Mouse (Mus musculus) lung, postnatal 0 days (tissue): ENCODE measurements around the gene Sarnp. TPM values are rescaled to one million over a fixed set of nuclear protein-coding genes. Genes with fewer than 3 reads are reported as not detected.

ENCODE experiments used
- ATAC-seq: fragments of 200-750 bp; cut with Nextera tagmentation; 2 replicates; pipeline ENCODE4 v1.8.0; 2017; ENCODE audit warnings: moderate library complexity
- DNase-seq: peaks from one replicate; pipeline ENCODE4 v3.0.0-alpha.2; 2016; ENCODE audit warnings: low spot score
- H3K27ac ChIP-seq: fragments of 300-500 bp; sonication (generic); 2 replicates; pipeline ENCODE4 v1.5.1; 2014; ENCODE audit warnings: antibody characterized with exemption, mild to moderate bottlenecking, low read length, mixed read lengths
- H3K27me3 ChIP-seq: fragments of 300-500 bp; sonication (generic); replicated peaks from 2 replicates; pipeline ENCODE4 v1.6.1; 2014; ENCODE audit warnings: low read length, mixed read lengths; ENCODE audit not compliant: insufficient read depth
- H3K36me3 ChIP-seq: fragments of 300-500 bp; sonication (generic); 2 replicates; pipeline ENCODE4 v1.6.1; 2014; ENCODE audit warnings: low read length, mixed read lengths; ENCODE audit not compliant: insufficient read depth
- H3K4me1 ChIP-seq: fragments of 300-500 bp; sonication (generic); 2 replicates; pipeline ENCODE4 v1.6.1; 2014; ENCODE audit warnings: antibody characterized with exemption, low read depth, low read length, mixed read lengths; ENCODE audit not compliant: insufficient read depth
- H3K4me2 ChIP-seq: fragments of 300-500 bp; sonication (generic); replicated peaks from 2 replicates; pipeline ENCODE4 v1.6.1; 2014; ENCODE audit warnings: low read depth, mild to moderate bottlenecking, low read length, moderate library complexity, mixed read lengths
- H3K4me3 ChIP-seq: fragments of 300-500 bp; sonication (generic); 2 replicates; pipeline ENCODE4 v1.5.1; 2014; ENCODE audit warnings: low read depth, low read length
- H3K9ac ChIP-seq: fragments of 300-500 bp; sonication (generic); replicated peaks from 2 replicates; pipeline ENCODE4 v1.6.1; 2014; ENCODE audit warnings: low read depth, mild to moderate bottlenecking
- H3K9me3 ChIP-seq: fragments of 300-500 bp; sonication (generic); 2 replicates; pipeline ENCODE4 v1.6.1; 2016; ENCODE audit warnings: low read length, mixed read lengths
- CTCF ChIP-seq: IDR thresholded peaks from 2 replicates; pipeline ENCODE4 v1.5.1; 2016; ENCODE audit warnings: antibody characterized with exemption, mild to moderate bottlenecking
- EP300 ChIP-seq: IDR thresholded peaks from 2 replicates; pipeline ENCODE4 v1.6.1; 2016; ENCODE audit warnings: antibody characterized with exemption, mild to moderate bottlenecking, control low read depth
- WGBS: fragments of 180-500 bp; shearing (Covaris S2); extraction: QIAGEN DNeasy Blood & Tissue Kit; methylation state at CpG from one replicate; pipeline ENCODE4 v1.1.7; 2014; 5-methylcytosine and 5-hydroxymethylcytosine counted together
- polyA plus RNA-seq: library from polyadenylated mRNA; unstranded; fragments of >200 nt; fragmentation: Nextera tagmentation; extraction: Ambion mirVana; gene quantifications from 2 replicates; pipeline ENCODE4 v1.2.1, GENCODE M21; 2015

The Sarnp gene
- 113 and 119 TPM in 2 replicates for polyA plus RNA-seq

- Histone ChIP-seq H3K4me1 (no peaks in the 10 kb centered on the region), H3K9me3 (no peaks in the 10 kb centered on the region), H3K27me3 (no peaks in the 10 kb centered on the region), H3K27ac (no peak within 1 kb of the TSS), H3K9ac (no peak within 1 kb of the TSS), H3K4me2 (no peak within 1 kb of the TSS), H3K4me3 (no peak within 1 kb of the TSS), H3K36me3 (peaks cover 24% of the 10 kb centered on the region; the same call in 1 of the 2 replicates)
- DNase-seq (no peak), ATAC-seq (no peak)
- 82% methylated on average over 13 of the region's 13 CpGs for WGBS
- TF ChIP-seq CTCF (no peak), EP300 (no peak)
Measured at GRCm38 (mm10) chr10:128817033-128817432, at the start of gene Sarnp. Gene Sarnp, plus strand, starts transcription at chr10:128817333.

- no peaks in the 10 kb centered on the region for H3K27me3 ChIP-seq
- peak; percentile 61 for TF ChIP-seq CTCF
- no peak for TF ChIP-seq EP300
- H3K27ac ChIP-seq: no peak overlapping the region
- H3K9ac ChIP-seq: no peak overlapping the region
- H3K4me3 ChIP-seq: no peak overlapping the region
- WGBS: 76% methylated on average over 2 of the region's 2 CpGs
- DNase-seq (peak; percentile 33), ATAC-seq (no peak)
- H3K4me1 ChIP-seq: no peaks in the 10 kb centered on the region
- no peaks in the 10 kb centered on the region for H3K36me3 ChIP-seq
- no peaks in the 10 kb centered on the region for H3K9me3 ChIP-seq
- no peak overlapping the region for H3K4me2 ChIP-seq
Measured at GRCm38 (mm10) chr10:128772895-128773294, 44.2 kb upstream of the Sarnp start.

- H3K27ac ChIP-seq: no peak overlapping the region
- DNase-seq (peak; percentile 44), ATAC-seq (no peak)
- 32% methylated on average over 5 of the region's 5 CpGs for WGBS
- TF ChIP-seq EP300: no peak
- peak; percentile 66 for TF ChIP-seq CTCF
- H3K4me3 ChIP-seq: no peak overlapping the region
- no peak overlapping the region for H3K9ac ChIP-seq
- H3K27me3 ChIP-seq: no peaks in the 10 kb centered on the region
- no peaks in the 10 kb centered on the region for H3K36me3 ChIP-seq
- no peaks in the 10 kb centered on the region for H3K9me3 ChIP-seq
- H3K4me1 ChIP-seq: peaks cover 4% of the 10 kb centered on the region; the same call in 1 of the 2 replicates
- H3K4me2 ChIP-seq: no peak overlapping the region
Measured at GRCm38 (mm10) chr10:128773685-128774084, 43.4 kb upstream of the Sarnp start.

- Histone ChIP-seq H3K9me3 (no peaks in the 10 kb centered on the region), H3K4me3 (no peak overlapping the region), H3K36me3 (no peaks in the 10 kb centered on the region), H3K4me2 (peak overlapping the region; percentile 19; the same call in 1 of the 2 replicates), H3K9ac (0 out of 2 replicates have a peak overlapping the region, but pooled peaks have one; percentile 19), H3K27me3 (no peaks in the 10 kb centered on the region), H3K4me1 (peaks cover 7% of the 10 kb centered on the region; the same call in 1 of the 2 replicates), H3K27ac (peak overlapping the region; percentile 97)
- ATAC-seq (no peak), DNase-seq (no peak)
- 87% methylated on average over 2 of the region's 2 CpGs for WGBS
- TF ChIP-seq CTCF: no peak
- no peak for TF ChIP-seq EP300
Measured at GRCm38 (mm10) chr10:128778441-128778840, 38.7 kb upstream of the Sarnp start.

GRCm38 (mm10) chr10:128779011-128779795, 37.9 kb upstream of the Sarnp start:
- Histone ChIP-seq H3K27me3 (no peaks in the 10 kb centered on the region), H3K36me3 (no peaks in the 10 kb centered on the region), H3K9me3 (no peaks in the 10 kb centered on the region), H3K4me3 (no peak overlapping the region), H3K27ac (peak overlapping the region; percentile 97), H3K9ac (0 out of 2 replicates have a peak overlapping the region, but pooled peaks have one; percentile 19), H3K4me2 (peak overlapping the region; percentile 19; the same call in 1 of the 2 replicates), H3K4me1 (peaks cover 7% of the 10 kb centered on the region; the same call in 1 of the 2 replicates)
- TF ChIP-seq CTCF: no peak
- peak; percentile 95 for TF ChIP-seq EP300
- WGBS: 12% methylated on average over 8 of the region's 8 CpGs
- peak; percentile 99 for ATAC-seq
- DNase-seq: peak; percentile 98

- peak; percentile 38 for DNase-seq
- ATAC-seq: peak; percentile 4; the same call in 1 of the 2 replicates
- Histone ChIP-seq H3K4me1 (peaks cover 7% of the 10 kb centered on the region; the same call in 1 of the 2 replicates), H3K9me3 (no peaks in the 10 kb centered on the region), H3K4me3 (no peak overlapping the region), H3K36me3 (no peaks in the 10 kb centered on the region), H3K9ac (no peak overlapping the region), H3K4me2 (no peak overlapping the region), H3K27ac (peak overlapping the region; percentile 74), H3K27me3 (no peaks in the 10 kb centered on the region)
- WGBS: 85% methylated on average over 1 of the region's 1 CpGs
- TF ChIP-seq CTCF: no peak
- TF ChIP-seq EP300: 0 out of 2 replicates have a peak, but pooled peaks have one; percentile 15
Measured at GRCm38 (mm10) chr10:128780200-128780599, 36.9 kb upstream of the Sarnp start.
